Mouse (Mus musculus): Measurements from ENCODE around the gene Olfr194.
"Not testable (repeated sequence)": the region's sequence is repeated elsewhere in the genome, so short reads cannot be mapped to it uniquely, and the experiment has no call there.

The Olfr194 gene

GRCm38 (mm10) chr16:59120969-59121368, at the start of gene Olfr194:
TSS of gene Olfr194 (minus strand) at chr16:59121069.
- no peak for DNase-seq (ENCODE audit: low read depth, low spot score)

- no peak for DNase-seq (ENCODE audit: low read depth, low spot score)
These were observed 49.5 kb upstream of the Olfr194 start, which contains the start of gene Olfr196 for GRCm38 (mm10) chr16:59170354-59170753. TSS of gene Olfr196 (minus strand) at chr16:59170454.

GRCm38 (mm10) chr16:59151996-59152395, 31.1 kb upstream of the Olfr194 start:
- DNase-seq (ENCODE audit: low read depth, low spot score): no peak

- no peak for DNase-seq (ENCODE audit: low read depth, low spot score)
These were observed 25.9 kb upstream of the Olfr194 start, which contains the start of gene Olfr195 for GRCm38 (mm10) chr16:59146746-59147145. TSS of gene Olfr195 (plus strand) at chr16:59147046.

GRCm38 (mm10) chr16:59141105-59141504, 20.2 kb upstream of the Olfr194 start:
- no peak for DNase-seq (ENCODE audit: low read depth, low spot score)

- no peak for DNase-seq (ENCODE audit: low read depth, low spot score)
These were observed 9.9 kb upstream of the Olfr194 start for GRCm38 (mm10) chr16:59130740-59131139.

GRCm38 (mm10) chr16:59111781-59112180, 9.1 kb downstream of the Olfr194 start, which contains the start of gene Olfr193:
TSS of gene Olfr193 (minus strand) at chr16:59111881.
- no peak for DNase-seq (ENCODE audit: low read depth, low spot score)

GRCm38 (mm10) chr16:59108522-59108921, 12.3 kb downstream of the Olfr194 start:
- DNase-seq (ENCODE audit: low read depth, low spot score): not testable (repeated sequence)

GRCm38 (mm10) chr16:59105312-59105711, 15.6 kb downstream of the Olfr194 start:
- no peak for DNase-seq (ENCODE audit: low read depth, low spot score)

GRCm38 (mm10) chr16:59089722-59090121, 31.1 kb downstream of the Olfr194 start, which contains the start of gene Olfr191:
TSS of gene Olfr191 (minus strand) at chr16:59089822.
- not testable (repeated sequence) for DNase-seq (ENCODE audit: low read depth, low spot score)

- not testable (repeated sequence) for DNase-seq (ENCODE audit: low read depth, low spot score)
These were observed 39.8 kb downstream of the Olfr194 start for GRCm38 (mm10) chr16:59081113-59081512.

GRCm38 (mm10) chr16:59077905-59078304, 43.0 kb downstream of the Olfr194 start, which contains the start of gene Olfr190:
TSS of gene Olfr190 (minus strand) at chr16:59078005.
- DNase-seq (ENCODE audit: low read depth, low spot score): no peak

- no peak for DNase-seq (ENCODE audit: low read depth, low spot score)
These were observed 47.3 kb downstream of the Olfr194 start for GRCm38 (mm10) chr16:59073520-59073919.

- DNase-seq (ENCODE audit: low read depth, low spot score): no peak
These were observed 49.1 kb downstream of the Olfr194 start for GRCm38 (mm10) chr16:59071755-59072154.
